Mouse (Mus musculus): ENCODE data around the gene 5730596B20Rik. TPM values are rescaled to one million over a fixed set of nuclear protein-coding genes. Genes with fewer than 3 reads are reported as not detected.
A peak's percentile ranks its signal among the peaks of the same experiment; 100 is the strongest.

Gene 5730596B20Rik
- polyA plus RNA-seq, 1 experiment from 2014 or later, result 0.05 TPM

- H3K36me3 ChIP-seq (ENCODE audit: control insufficient read depth, insufficient read depth), result no peaks in the 10 kb centered on the region
- 36% methylated on average over 14 of the region's 14 CpGs for WGBS (ENCODE audit: insufficient replicate concordance)
- ATAC-seq (ENCODE audit: low read depth), result no peak
- H3K27me3 ChIP-seq (ENCODE audit: control insufficient read depth, insufficient read depth, low read depth, low read length), result peaks cover 96% of the 10 kb centered on the region
- no peaks in the 10 kb centered on the region for H3K9me3 ChIP-seq (replicated peaks; ENCODE audit: control insufficient read depth, low read length)
- H3K4me3 ChIP-seq (ENCODE audit: low read depth, low read length), result no peak overlapping the region
- no peaks in the 10 kb centered on the region for H3K4me1 ChIP-seq (ENCODE audit: control insufficient read depth, low read depth, low read length)
- no peak overlapping the region for H3K27ac ChIP-seq (ENCODE audit: low read length)
- no peak overlapping the region for H3K4me2 ChIP-seq (ENCODE audit: low read depth, low read length)
- H3K9ac ChIP-seq (ENCODE audit: low read depth, low read length), result no peak overlapping the region
These were observed 27.9 kb downstream of the 5730596B20Rik start for GRCm38 (mm10) chr6:52205221-52205620.

GRCm38 (mm10) chr6:52205638-52206621 is 28.6 kb downstream of the 5730596B20Rik start:
- no peaks in the 10 kb centered on the region for H3K36me3 ChIP-seq (ENCODE audit: control insufficient read depth, insufficient read depth)
- H3K4me1 ChIP-seq (ENCODE audit: control insufficient read depth, low read depth, low read length), result no peaks in the 10 kb centered on the region
- no peaks in the 10 kb centered on the region for H3K9me3 ChIP-seq (replicated peaks; ENCODE audit: control insufficient read depth, low read length)
- H3K27me3 ChIP-seq (ENCODE audit: control insufficient read depth, insufficient read depth, low read depth, low read length), result peaks cover 96% of the 10 kb centered on the region
- 33% methylated on average over 54 of the region's 55 CpGs for WGBS (ENCODE audit: insufficient replicate concordance)
- H3K27ac ChIP-seq (ENCODE audit: low read length), result no peak overlapping the region
- no peak overlapping the region for H3K4me3 ChIP-seq (ENCODE audit: low read depth, low read length)
- ATAC-seq (ENCODE audit: low read depth), result no peak
- H3K9ac ChIP-seq (ENCODE audit: low read depth, low read length), result no peak overlapping the region
- no peak overlapping the region for H3K4me2 ChIP-seq (ENCODE audit: low read depth, low read length)

GRCm38 (mm10) chr6:52206882-52207683 is 29.8 kb downstream of the 5730596B20Rik start:
- Histone ChIP-seq H3K36me3 (ENCODE audit: control insufficient read depth, insufficient read depth) (no peaks in the 10 kb centered on the region), H3K27me3 (ENCODE audit: control insufficient read depth, insufficient read depth, low read depth, low read length) (peaks cover 97% of the 10 kb centered on the region), H3K4me1 (ENCODE audit: control insufficient read depth, low read depth, low read length) (no peaks in the 10 kb centered on the region; the same call in 1 of the 2 replicates), H3K4me3 (ENCODE audit: low read depth, low read length) (no peak overlapping the region), H3K27ac (ENCODE audit: low read length) (no peak overlapping the region), H3K9me3 (replicated peaks; ENCODE audit: control insufficient read depth, low read length) (no peaks in the 10 kb centered on the region), H3K9ac (ENCODE audit: low read depth, low read length) (no peak overlapping the region), H3K4me2 (ENCODE audit: low read depth, low read length) (no peak overlapping the region)
- WGBS (ENCODE audit: insufficient replicate concordance), result 30% methylated on average over 4 of the region's 4 CpGs
- no peak for ATAC-seq (ENCODE audit: low read depth)

- Histone ChIP-seq H3K4me1 (ENCODE audit: control insufficient read depth, low read depth, low read length) (no peaks in the 10 kb centered on the region; the same call in 1 of the 2 replicates), H3K4me3 (ENCODE audit: low read depth, low read length) (no peak overlapping the region), H3K27me3 (ENCODE audit: control insufficient read depth, insufficient read depth, low read depth, low read length) (peaks cover 98% of the 10 kb centered on the region), H3K9me3 (replicated peaks; ENCODE audit: control insufficient read depth, low read length) (no peaks in the 10 kb centered on the region), H3K9ac (ENCODE audit: low read depth, low read length) (no peak overlapping the region), H3K36me3 (ENCODE audit: control insufficient read depth, insufficient read depth) (no peaks in the 10 kb centered on the region), H3K27ac (ENCODE audit: low read length) (no peak overlapping the region), H3K4me2 (ENCODE audit: low read depth, low read length) (no peak overlapping the region)
- ATAC-seq (ENCODE audit: low read depth), result no peak
These were observed 30.3 kb downstream of the 5730596B20Rik start for GRCm38 (mm10) chr6:52207684-52207976.

- no peak for ATAC-seq (ENCODE audit: low read depth)
- H3K9ac ChIP-seq (ENCODE audit: low read depth, low read length), result no peak within 1 kb of the TSS
- peaks cover 98% of the 10 kb centered on the region for H3K27me3 ChIP-seq (ENCODE audit: control insufficient read depth, insufficient read depth, low read depth, low read length)
These were observed 31.0 kb downstream of the 5730596B20Rik start, which contains the start of gene Hoxa6 for GRCm38 (mm10) chr6:52208072-52208867. Hoxa6 (minus strand) TSS chr6:52208722.

GRCm38 (mm10) chr6:52208868-52209684 is 31.8 kb downstream of the 5730596B20Rik start:
- no peak for ATAC-seq (ENCODE audit: low read depth)
- H3K27me3 ChIP-seq (ENCODE audit: control insufficient read depth, insufficient read depth, low read depth, low read length), result peaks cover 97% of the 10 kb centered on the region
- no peaks in the 10 kb centered on the region; the same call in none of the 2 replicates for H3K4me1 ChIP-seq (ENCODE audit: control insufficient read depth, low read depth, low read length)
- 14% methylated on average over 16 of the region's 18 CpGs for WGBS (ENCODE audit: insufficient replicate concordance)
- H3K27ac ChIP-seq (ENCODE audit: low read length), result no peak overlapping the region
- no peak overlapping the region for H3K9ac ChIP-seq (ENCODE audit: low read depth, low read length)
- peak overlapping the region; percentile 12; the same call in 1 of the 2 replicates for H3K4me3 ChIP-seq (ENCODE audit: low read depth, low read length)
- no peaks in the 10 kb centered on the region for H3K9me3 ChIP-seq (replicated peaks; ENCODE audit: control insufficient read depth, low read length)
- H3K4me2 ChIP-seq (ENCODE audit: low read depth, low read length), result peak overlapping the region; percentile 27
- H3K36me3 ChIP-seq (ENCODE audit: control insufficient read depth, insufficient read depth), result no peaks in the 10 kb centered on the region

More at GRCm38 (mm10) chr6:52208072-52208867, 31.0 kb downstream of the 5730596B20Rik start, which contains the start of gene Hoxa6:
- no peak within 1 kb of the TSS for H3K27ac ChIP-seq (ENCODE audit: low read length)
- H3K4me2 ChIP-seq (ENCODE audit: low read depth, low read length), result peak within 1 kb of the TSS; percentile 27
- no peaks in the 10 kb centered on the region for H3K9me3 ChIP-seq (replicated peaks; ENCODE audit: control insufficient read depth, low read length)
- peak within 1 kb of the TSS; percentile 12; the same call in 1 of the 2 replicates for H3K4me3 ChIP-seq (ENCODE audit: low read depth, low read length)
- no peaks in the 10 kb centered on the region; the same call in none of the 2 replicates for H3K4me1 ChIP-seq (ENCODE audit: control insufficient read depth, low read depth, low read length)
- H3K36me3 ChIP-seq (ENCODE audit: control insufficient read depth, insufficient read depth), result no peaks in the 10 kb centered on the region
- WGBS (ENCODE audit: insufficient replicate concordance), result 5% methylated on average over 47 of the region's 47 CpGs

GRCm38 (mm10) chr6:52209685-52210046 is 32.4 kb downstream of the 5730596B20Rik start:
- Histone ChIP-seq H3K9ac (ENCODE audit: low read depth, low read length) (no peak overlapping the region), H3K9me3 (replicated peaks; ENCODE audit: control insufficient read depth, low read length) (no peaks in the 10 kb centered on the region), H3K4me3 (ENCODE audit: low read depth, low read length) (no peak overlapping the region), H3K4me1 (ENCODE audit: control insufficient read depth, low read depth, low read length) (no peaks in the 10 kb centered on the region; the same call in none of the 2 replicates), H3K27me3 (ENCODE audit: control insufficient read depth, insufficient read depth, low read depth, low read length) (peaks cover 97% of the 10 kb centered on the region), H3K36me3 (ENCODE audit: control insufficient read depth, insufficient read depth) (no peaks in the 10 kb centered on the region), H3K27ac (ENCODE audit: low read length) (no peak overlapping the region), H3K4me2 (ENCODE audit: low read depth, low read length) (no peak overlapping the region)
- no peak for ATAC-seq (ENCODE audit: low read depth)
- WGBS (ENCODE audit: insufficient replicate concordance), result 24% methylated on average over 12 of the region's 12 CpGs
